Mouse (Mus musculus): ENCODE data around the gene Pzp. TPM values are rescaled to one million over a fixed set of nuclear protein-coding genes. Genes with fewer than 3 reads are reported as not detected.

The Pzp gene
- not detected for polyA plus RNA-seq (2017; shearing (Covaris generic))

DNA sequence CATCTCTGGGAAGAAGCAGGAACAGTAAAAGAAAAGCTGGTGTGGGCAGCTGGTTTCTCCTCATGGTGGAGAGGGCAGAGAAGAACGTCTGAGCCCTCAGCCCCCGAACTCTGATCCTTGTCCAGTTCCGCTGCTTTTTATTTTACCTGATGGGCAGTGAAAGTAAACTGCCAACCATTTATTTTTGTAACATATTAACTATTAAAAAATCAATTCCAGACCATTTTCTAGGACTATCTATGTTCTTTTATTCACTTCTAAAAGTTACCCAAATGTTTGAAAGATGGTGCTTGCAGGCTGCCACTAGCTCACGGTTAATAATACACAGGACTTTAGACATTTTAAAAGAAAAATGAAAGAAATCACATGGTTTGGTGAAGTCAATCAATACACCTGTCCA, at the start of gene Pzp:
Gene Pzp (minus strand): TSS at position 120 of the 400 bp plus-strand sequence.

DNA sequence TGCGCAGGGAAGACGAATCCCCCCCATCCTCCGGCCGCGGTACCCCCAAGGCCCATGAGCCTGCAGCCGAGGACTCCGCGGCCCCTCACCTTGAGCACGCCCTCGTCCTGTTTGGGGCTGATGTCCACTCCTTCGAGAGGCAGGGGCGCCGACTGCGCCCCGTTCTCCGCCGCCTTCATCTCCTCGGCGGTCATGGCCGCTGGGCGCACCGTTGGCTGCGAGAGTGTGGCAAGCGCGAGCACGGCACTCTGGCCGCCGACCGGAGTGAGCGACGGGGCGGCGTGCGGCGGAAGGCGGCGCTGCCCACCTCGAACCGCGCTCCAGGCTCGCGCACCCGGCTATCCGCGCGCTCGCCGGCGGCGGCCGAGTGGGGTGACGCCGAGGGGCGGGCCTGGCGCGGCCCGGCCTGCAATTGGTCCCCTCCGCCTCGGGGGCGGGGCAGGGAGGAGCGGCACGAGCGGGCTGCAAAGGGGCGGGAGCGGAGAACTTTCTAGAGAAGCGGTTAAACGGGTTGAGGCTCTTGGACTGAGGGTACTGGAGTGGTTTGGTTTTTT, 88.1 kb downstream of the Pzp start, which contains the start of gene Fkbp4:
Gene Fkbp4 (minus strand): TSS at position 361 of the 554 bp plus-strand sequence.

Other genes starting within 250 kb of the Pzp start
- gene Tead4, start 225.9 kb downstream of the Pzp start, polyA plus RNA-seq (2017; shearing (Covaris generic)): not detected
- gene Tulp3, start 170.9 kb downstream of the Pzp start, polyA plus RNA-seq (2017; shearing (Covaris generic)): 2.1 TPM
- 59.0 TPM for gene Rhno1, start 163.8 kb downstream of the Pzp start, polyA plus RNA-seq (2017; shearing (Covaris generic))
- 0.57 TPM for gene Foxm1, start 163.8 kb downstream of the Pzp start, polyA plus RNA-seq (2017; shearing (Covaris generic))
- not detected for gene Tex52, start 151.3 kb downstream of the Pzp start, polyA plus RNA-seq (2017; shearing (Covaris generic))
- not detected for gene Gm44596, start 151.2 kb downstream of the Pzp start, polyA plus RNA-seq (2017; shearing (Covaris generic))
- gene Nrip2, start 127.4 kb downstream of the Pzp start, polyA plus RNA-seq (2017; shearing (Covaris generic)): 1.8 TPM
- gene Itfg2, start 101.8 kb downstream of the Pzp start, polyA plus RNA-seq (2017; shearing (Covaris generic)): 34.7 TPM
- 38.2 TPM for gene Fkbp4, start 88.0 kb downstream of the Pzp start, polyA plus RNA-seq (2017; shearing (Covaris generic))
- gene A2ml1, start 54.9 kb upstream of the Pzp start, polyA plus RNA-seq (2017; shearing (Covaris generic)): not detected
- gene Klrb1a, start 96.8 kb upstream of the Pzp start, polyA plus RNA-seq (2017; shearing (Covaris generic)): 0.52 TPM
- gene Clec2h, start 135.7 kb upstream of the Pzp start, polyA plus RNA-seq (2017; shearing (Covaris generic)): not detected
- not detected for gene Klrb1, start 196.3 kb upstream of the Pzp start, polyA plus RNA-seq (2017; shearing (Covaris generic))

Measured in CD4-positive, CD25-positive, alpha-beta regulatory T cell, adult 9 weeks (primary cell).